ENCODE assay signal across 17 mouse cellular contexts in the genomic region with DNA sequence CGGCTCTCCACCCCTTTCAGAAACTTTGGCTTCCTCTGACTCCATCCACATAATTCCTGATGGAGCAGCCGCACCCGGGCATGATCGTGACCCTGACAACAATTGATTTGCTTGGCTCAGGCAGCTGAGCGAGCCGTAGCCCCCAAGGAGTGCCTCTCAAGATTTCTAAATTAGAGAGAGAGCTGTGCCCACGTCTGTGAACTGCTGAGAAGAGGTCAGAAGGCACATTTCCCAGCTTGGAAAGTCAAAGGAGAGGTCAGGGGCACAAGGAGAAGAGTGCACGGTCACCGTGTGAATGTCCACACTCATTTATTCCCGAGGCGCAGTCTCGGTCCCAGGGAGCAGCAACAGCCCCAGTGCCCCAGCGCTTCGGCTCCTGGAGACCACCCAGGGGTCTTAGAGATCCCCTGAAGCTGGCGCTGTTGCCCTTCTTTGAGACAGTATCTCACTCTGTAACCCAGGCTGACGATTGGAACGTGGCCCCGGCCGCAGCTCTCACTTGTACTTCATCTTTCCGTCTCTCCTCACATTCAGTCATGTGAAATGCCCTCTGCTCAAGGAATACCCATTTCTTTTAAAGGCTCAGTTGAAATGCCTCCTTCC. TPM values are rescaled to one million over a fixed set of nuclear protein-coding genes. Genes with fewer than 3 reads are reported as not detected.
DNase-seq lines count a peak whose midpoint lies in the region; ATAC-seq and TF ChIP-seq lines count a peak whose summit lies in the region.
"Had no signal": no experiment of that assay in that cellular context is flagged by ENCODE, and none has a peak within 500 bp of the region (broad histone marks: within the 10 kb centered on the region; RNA-seq: fewer than 3 reads in every experiment).

No protein-coding gene starts in this region.

- peak overlapping the region; percentile 10; the same call in 1 of the 2 replicates for H3K9ac ChIP-seq in ES-E14 (ENCODE audit: insufficient read depth, low read depth, low read length, poor library complexity, severe bottlenecking)
- no peak overlapping the region for H3K9ac ChIP-seq in midbrain, postnatal 0 days (replicated peaks; ENCODE audit: low read length, poor library complexity, severe bottlenecking)
- H3K9ac ChIP-seq in kidney, embryonic 15.5 days: no peak overlapping the region
- H3K9ac ChIP-seq: embryonic facial prominence, embryonic 12.5 days; forebrain, embryonic 12.5 days; liver, postnatal 0 days had no signal

- no peak for DNase-seq in ES-E14 (ENCODE audit: low read depth, low spot score)
- DNase-seq in hindbrain, embryonic 10.5 days (ENCODE audit: low spot score): peak; percentile 76
- peak; percentile 46 for DNase-seq in midbrain, postnatal 0 days (ENCODE audit: low spot score)
- DNase-seq in adrenal gland, postnatal 4 days (ENCODE audit: low spot score in 2 of 2): no peak
- no peak for DNase-seq in layer of hippocampus, adult 8-10 months (ENCODE audit: low spot score in 2 of 2)
- DNase-seq: cerebellum, adult 11-12 months; kidney, adult 18-20 months; liver, postnatal 0 days had no signal

- peaks cover 32% of the 10 kb centered on the region for H3K4me1 ChIP-seq in E14TG2a.4 (replicated peaks; ENCODE audit: low read depth, low read length)
- H3K4me1 ChIP-seq in ES-E14 (ENCODE audit: control insufficient read depth in 2 of 2, insufficient read depth in 2 of 2, low read length in 2 of 2, poor library complexity in 1 of 2): peaks cover 0 to 2% of the 10 kb centered on the region in 2 experiments; a peak in 1 of 4 replicates
- H3K4me1 ChIP-seq in hindbrain, embryonic 10.5 days (replicated peaks): peaks cover 20% of the 10 kb centered on the region
- no peaks in the 10 kb centered on the region for H3K4me1 ChIP-seq in midbrain, postnatal 0 days (ENCODE audit: insufficient read depth, low read length)
- no peaks in the 10 kb centered on the region for H3K4me1 ChIP-seq in kidney, embryonic 15.5 days
- H3K4me1 ChIP-seq: embryonic facial prominence, embryonic 12.5 days; heart, embryonic 10.5 days had no signal

- ATAC-seq in midbrain, postnatal 0 days (ENCODE audit: low FRiP score): no peak
- no peak for ATAC-seq in kidney, embryonic 15.5 days (replicated peaks; ENCODE audit: low FRiP score)
- ATAC-seq: liver, postnatal 0 days; Patski had no signal

- TF ChIP-seq CTCF in E14TG2a.4 (conservative IDR thresholded peaks at IDR 0.05; ENCODE audit: low read length): no peak
- TF ChIP-seq CTCF in midbrain, postnatal 0 days (IDR thresholded peaks at IDR 0.05): 0 out of 2 replicates have a peak, but pooled peaks have one; percentile 19

- H3K27ac ChIP-seq in ES-E14 (ENCODE audit: insufficient read depth, low read depth, low read length, poor library complexity, severe bottlenecking): no peak overlapping the region
- peak overlapping the region; percentile 77 for H3K27ac ChIP-seq in hindbrain, embryonic 10.5 days
- no peak overlapping the region for H3K27ac ChIP-seq in midbrain, postnatal 0 days (ENCODE audit: low read depth, low read length)
- no peak overlapping the region for H3K27ac ChIP-seq in kidney, embryonic 15.5 days
- H3K27ac ChIP-seq: embryonic facial prominence, embryonic 12.5 days; forebrain, embryonic 12.5 days; heart, embryonic 10.5 days; macrophage had no signal

- H3K36me3 ChIP-seq in E14TG2a.4 (ENCODE audit: insufficient read depth, low read length) (peaks cover 30% of the 10 kb centered on the region), ES-E14 (ENCODE audit: control insufficient read depth, insufficient read depth, low read length, poor library complexity, severe bottlenecking) (peaks cover 3% of the 10 kb centered on the region; the same call in 1 of the 2 replicates)
- peaks cover 17% of the 10 kb centered on the region; the same call in 1 of the 2 replicates for H3K36me3 ChIP-seq in hindbrain, embryonic 10.5 days
- peaks cover 17% of the 10 kb centered on the region; the same call in 1 of the 2 replicates for H3K36me3 ChIP-seq in midbrain, postnatal 0 days (ENCODE audit: insufficient read depth, low read length)
- peaks cover 27% of the 10 kb centered on the region for H3K36me3 ChIP-seq in kidney, embryonic 15.5 days
- H3K36me3 ChIP-seq: embryonic facial prominence, embryonic 12.5 days had no signal

- peak overlapping the region; percentile 39 for H3K4me3 ChIP-seq in E14TG2a.4 (replicated peaks; ENCODE audit: low read length)
- no peak overlapping the region for H3K4me3 ChIP-seq in ES-E14 (ENCODE audit: insufficient read depth in 1 of 2, low read depth in 1 of 2, low read length in 2 of 2, poor library complexity in 1 of 2, severe bottlenecking in 1 of 2)
- peak overlapping the region; percentile 29 for H3K4me3 ChIP-seq in hindbrain, embryonic 10.5 days
- no peak overlapping the region for H3K4me3 ChIP-seq in midbrain, postnatal 0 days (ENCODE audit: low read depth, low read length)
- H3K4me3 ChIP-seq in kidney, embryonic 15.5 days (replicated peaks): no peak overlapping the region
- H3K4me3 ChIP-seq: embryonic facial prominence, embryonic 12.5 days; forebrain, embryonic 12.5 days; heart, embryonic 10.5 days; myocyte had no signal

- no peaks in the 10 kb centered on the region for H3K9me3 ChIP-seq in E14TG2a.4 (ENCODE audit: low read length)
- no peaks in the 10 kb centered on the region for H3K9me3 ChIP-seq in ES-E14 (ENCODE audit: control insufficient read depth, insufficient read depth, low read depth, low read length)
- no peaks in the 10 kb centered on the region for H3K9me3 ChIP-seq in hindbrain, embryonic 10.5 days
- H3K9me3 ChIP-seq in midbrain, postnatal 0 days (ENCODE audit: low read length): no peaks in the 10 kb centered on the region
- H3K9me3 ChIP-seq in kidney, embryonic 15.5 days (replicated peaks): no peaks in the 10 kb centered on the region
- H3K9me3 ChIP-seq: embryonic facial prominence, embryonic 12.5 days; forebrain, embryonic 12.5 days; heart, embryonic 10.5 days had no signal

- in situ Hi-C loops in ES-E14 (cut with MboI; ENCODE audit: low sequenced_read_pairs in 2 of 2, unreplicated experiment in 2 of 2): no loop called here

- no peaks in the 10 kb centered on the region; the same call in 1 of the 2 replicates for H3K27me3 ChIP-seq in E14TG2a.4 (ENCODE audit: insufficient read depth, low read length)
- no peaks in the 10 kb centered on the region for H3K27me3 ChIP-seq in hindbrain, embryonic 10.5 days (ENCODE audit: insufficient read depth, poor library complexity, severe bottlenecking)
- no peaks in the 10 kb centered on the region for H3K27me3 ChIP-seq in midbrain, postnatal 0 days (ENCODE audit: insufficient read depth, low read length)
- H3K27me3 ChIP-seq in kidney, embryonic 15.5 days: no peaks in the 10 kb centered on the region
- H3K27me3 ChIP-seq: CH12.LX; embryonic facial prominence, embryonic 12.5 days; forebrain, embryonic 12.5 days; Patski had no signal

- H3K4me2 ChIP-seq in midbrain, postnatal 0 days (ENCODE audit: low read depth, low read length, poor library complexity, severe bottlenecking): no peak overlapping the region
- H3K4me2 ChIP-seq in kidney, embryonic 15.5 days: no peak overlapping the region
- H3K4me2 ChIP-seq: embryonic facial prominence, embryonic 12.5 days; forebrain, embryonic 12.5 days had no signal

- 26% methylated on average over 20 of the region's 20 CpGs for WGBS in hindbrain, embryonic 10.5 days
- 52% methylated on average over 20 of the region's 20 CpGs for WGBS in midbrain, postnatal 0 days
- WGBS in kidney, embryonic 15.5 days: 63% methylated on average over 20 of the region's 20 CpGs

TF ChIP-seq in ES-E14, 5 proteins besides CTCF, POLR2A, EP300 and RAD21:
- no peak for TF ChIP-seq ZNF384 (IDR thresholded peaks at IDR 0.05; ENCODE audit: low read depth, low read length)
- no peak for TF ChIP-seq MAFK (IDR thresholded peaks at IDR 0.05; ENCODE audit: insufficient read depth, low read depth, low read length)
- TF ChIP-seq ZC3H11A (IDR thresholded peaks at IDR 0.05; ENCODE audit: borderline replicate concordance, low read depth, low read length): no peak
- TF ChIP-seq HCFC1 (IDR thresholded peaks at IDR 0.05; ENCODE audit: borderline replicate concordance, insufficient read depth, low read length): no peak
- no peak for TF ChIP-seq CHD2 (IDR thresholded peaks at IDR 0.05; ENCODE audit: low read depth, low read length)

RNA-seq across cellular contexts. Expression of a gene that starts 6.1 kb away (rescaled TPM):
- 5.6 and 6.3 TPM in 2 replicates for total RNA-seq in ES-E14 (2012; rRNA removed)
- 11.0 and 11.1 TPM in 2 replicates for polyA plus RNA-seq in hindbrain, embryonic 10.5 days (2016; fragmentation: Nextera tagmentation; extraction: Ambion mirVana)
- total RNA-seq in midbrain, postnatal 0 days (2014; rRNA removed): 36.5 and 39.8 TPM in 2 replicates
- 11.3 TPM in 2 replicates for polyA plus RNA-seq in midbrain, postnatal 0 days (2015; fragmentation: Nextera tagmentation; extraction: Ambion mirVana)
- total RNA-seq in adrenal gland, postnatal 4 days (2021): 10 to 100 TPM; 12.6 to 13.2 TPM
- 11.5 and 11.8 TPM in 2 replicates for polyA plus RNA-seq in kidney, embryonic 15.5 days (2015; fragmentation: Nextera tagmentation; extraction: Ambion mirVana)
- total RNA-seq in layer of hippocampus, adult 8-10 months (2022): 10 to 100 TPM; 38.4 to 44.3 (median 41.1) TPM

RNA-seq across cellular contexts. Expression of a gene that starts 22.6 kb away (rescaled TPM):
- total RNA-seq in ES-E14 (2012; rRNA removed): 6.5 and 8.2 TPM in 2 replicates
- polyA plus RNA-seq in hindbrain, embryonic 10.5 days (2016; fragmentation: Nextera tagmentation; extraction: Ambion mirVana): 9.5 and 10.5 TPM in 2 replicates
- 2.8 and 5.8 TPM in 2 replicates for total RNA-seq in midbrain, postnatal 0 days (2014; rRNA removed)
- 9.7 and 10.5 TPM in 2 replicates for polyA plus RNA-seq in midbrain, postnatal 0 days (2015; fragmentation: Nextera tagmentation; extraction: Ambion mirVana)
- total RNA-seq in adrenal gland, postnatal 4 days (2021): 1 to 10 TPM; 9.1 to 9.9 TPM
- polyA plus RNA-seq in kidney, embryonic 15.5 days (2015; fragmentation: Nextera tagmentation; extraction: Ambion mirVana): 10.5 and 11.3 TPM in 2 replicates
- 1 to 10 TPM; 5.5 to 7.6 (median 5.9) TPM for total RNA-seq in layer of hippocampus, adult 8-10 months (2022)

RNA-seq across cellular contexts. Expression of a gene that starts 29.6 kb away (rescaled TPM):
- total RNA-seq in ES-E14 (2012; rRNA removed): 13.5 and 21.9 TPM in 2 replicates
- polyA plus RNA-seq in hindbrain, embryonic 10.5 days (2016; fragmentation: Nextera tagmentation; extraction: Ambion mirVana): 30.8 and 42.9 TPM in 2 replicates
- total RNA-seq in midbrain, postnatal 0 days (2014; rRNA removed): 5.9 and 7.8 TPM in 2 replicates
- 9.9 and 12.1 TPM in 2 replicates for polyA plus RNA-seq in midbrain, postnatal 0 days (2015; fragmentation: Nextera tagmentation; extraction: Ambion mirVana)
- 10 to 100 TPM; 21.2 to 24.4 TPM for total RNA-seq in adrenal gland, postnatal 4 days (2021)
- polyA plus RNA-seq in kidney, embryonic 15.5 days (2015; fragmentation: Nextera tagmentation; extraction: Ambion mirVana): 46.1 and 46.8 TPM in 2 replicates
- 10 to 100 TPM; 14.6 to 17.0 (median 16.3) TPM for total RNA-seq in layer of hippocampus, adult 8-10 months (2022)

RNA-seq across cellular contexts. Expression of a gene that starts 31.5 kb away (rescaled TPM):
- 2.1 and 3.9 TPM in 2 replicates for total RNA-seq in ES-E14 (2012; rRNA removed)
- 4.9 and 6.0 TPM in 2 replicates for polyA plus RNA-seq in hindbrain, embryonic 10.5 days (2016; fragmentation: Nextera tagmentation; extraction: Ambion mirVana)
- total RNA-seq in midbrain, postnatal 0 days (2014; rRNA removed): 2.6 and 4.2 TPM in 2 replicates
- polyA plus RNA-seq in midbrain, postnatal 0 days (2015; fragmentation: Nextera tagmentation; extraction: Ambion mirVana): 0.83 and 0.96 TPM in 2 replicates
- 1 to 10 TPM; 1.0 to 1.1 TPM for total RNA-seq in adrenal gland, postnatal 4 days (2021)
- polyA plus RNA-seq in kidney, embryonic 15.5 days (2015; fragmentation: Nextera tagmentation; extraction: Ambion mirVana): 3.5 and 3.7 TPM in 2 replicates
- total RNA-seq in layer of hippocampus, adult 8-10 months (2022): 1 to 10 TPM in 3 of 4 experiments, under 1 TPM in 1; 0.89 to 1.2 (median 1.1) TPM

Comparison
In these comparisons a context has a peak if more than half of its experiments do, and no peak if none do; other contexts are left out.
1. H3K4me3 ChIP-seq: peak in E14TG2a.4 (single experiment) and hindbrain, embryonic 10.5 days (single experiment); none in ES-E14 (0 of 2), midbrain, postnatal 0 days (single experiment) and kidney, embryonic 15.5 days (single experiment).
2. DNase-seq: peak in hindbrain, embryonic 10.5 days (single experiment) and midbrain, postnatal 0 days (single experiment); none in ES-E14 (single experiment), adrenal gland, postnatal 4 days (0 of 2) and layer of hippocampus, adult 8-10 months (0 of 2).